Mouse (Mus musculus): Measurements from ENCODE around the gene Piwil1. TPM values are rescaled to one million over a fixed set of nuclear protein-coding genes. Genes with fewer than 3 reads are reported as not detected.

The Piwil1 gene
- 0.05 TPM in 1 of 2 replicates, not detected in the other for polyA plus RNA-seq (2021; fragmentation: Nextera tagmentation)
- long read RNA-seq, experiment 1, result 0 reads
- long read RNA-seq, experiment 2, partial matches to known transcripts, result 1 of 1 reads
- long read RNA-seq, experiment 2, other reads (novel, unspliced or antisense), result 0 of 1 reads

GRCm38 (mm10) chr5:128702224-128702623 is at the start of gene Piwil1:
Piwil1 (plus strand) TSS chr5:128702524.

Other genes with a start within 250 kb of the Piwil1 start
- 0.06 and 0.08 TPM in 2 replicates for gene Fzd10, start 101.7 kb upstream of the Piwil1 start, polyA plus RNA-seq (2021; fragmentation: Nextera tagmentation)

Data from layer of hippocampus, adult 6 months (tissue).